Mouse (Mus musculus): Measurements from ENCODE around the gene Mybph. TPM values are rescaled to one million over a fixed set of nuclear protein-coding genes. Genes with fewer than 3 reads are reported as not detected.
A peak's percentile ranks its signal among the peaks of the same experiment; 100 is the strongest.

The Mybph gene
- 100 to 1,000 TPM; 192 to 318 TPM for total RNA-seq (2021)
- long read RNA-seq, experiment 1, transcript Mybph-201 (11 exons, 1,828 nt): major isoform, 37 of 109 reads
- long read RNA-seq, experiment 1, partial matches to known transcripts: 40 of 109 reads
- long read RNA-seq, experiment 1, other reads (novel, unspliced or antisense): 32 of 109 reads
- long read RNA-seq, experiment 2, transcript Mybph-201 (11 exons, 1,828 nt): major isoform, 38 of 120 reads
- long read RNA-seq, experiment 2, partial matches to known transcripts: 48 of 120 reads
- long read RNA-seq, experiment 2, other reads (novel, unspliced or antisense): 34 of 120 reads

DNA sequence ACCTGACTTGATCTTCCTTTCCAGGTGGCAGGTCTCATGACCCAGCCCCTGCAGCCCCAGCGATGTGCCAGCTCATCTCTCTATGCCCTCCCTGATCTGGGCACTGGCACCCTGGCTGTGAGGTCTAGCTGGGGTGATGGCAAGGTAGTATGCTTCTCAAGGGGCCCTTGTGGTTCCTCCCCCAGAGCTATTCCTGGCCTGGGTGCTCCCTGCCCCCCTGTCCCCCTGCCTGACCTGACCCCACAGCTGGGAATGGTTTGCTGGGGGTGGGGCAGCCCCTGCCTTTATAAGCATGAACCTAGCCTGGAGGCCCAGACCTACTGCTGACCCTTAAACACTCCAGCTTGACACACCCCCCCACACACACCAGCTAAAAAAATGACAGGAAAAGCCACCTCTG is at the start of gene Mybph:
Gene Mybph (plus strand): TSS at position 323 of the 400 bp plus-strand sequence.
- intact Hi-C loops (cut with DNase I): no loop called here
- Histone ChIP-seq H3K27ac (peak within 1 kb of the TSS; percentile 93), H3K4me3 (peak within 1 kb of the TSS; percentile 74)
- peak; percentile 84 for DNase-seq
- no peak for TF ChIP-seq CTCF (IDR thresholded peaks at IDR 0.05)

- H3K4me3 ChIP-seq: no peak overlapping the region
- intact Hi-C loops (cut with DNase I): no loop called here
- H3K27ac ChIP-seq: no peak overlapping the region
- DNase-seq: no peak
- no peak for TF ChIP-seq CTCF (IDR thresholded peaks at IDR 0.05)
These were observed 47.2 kb upstream of the Mybph start for GRCm38 (mm10) chr1:134146066-134146465.

- DNase-seq: no peak
- Histone ChIP-seq H3K27ac (no peak overlapping the region), H3K4me3 (no peak overlapping the region)
- intact Hi-C loops (cut with DNase I): loop anchor here (2.0 kb wide), 1 partner anchor 173 kb away; no protein-coding TSS in a partner anchor
- no peak for TF ChIP-seq CTCF (IDR thresholded peaks at IDR 0.05)
These were observed 43.2 kb upstream of the Mybph start for GRCm38 (mm10) chr1:134150076-134150475.

- no peak for DNase-seq
- Histone ChIP-seq H3K4me3 (no peak overlapping the region), H3K27ac (no peak overlapping the region)
- no peak for TF ChIP-seq CTCF (IDR thresholded peaks at IDR 0.05)
- intact Hi-C loops (cut with DNase I): loop anchor here (1.0 to 2.0 kb wide), 3 partner anchors 94 to 182 kb away; partner anchors contain the start of gene Ppfia4
These were observed 42.5 kb upstream of the Mybph start for GRCm38 (mm10) chr1:134150745-134151144.

DNA sequence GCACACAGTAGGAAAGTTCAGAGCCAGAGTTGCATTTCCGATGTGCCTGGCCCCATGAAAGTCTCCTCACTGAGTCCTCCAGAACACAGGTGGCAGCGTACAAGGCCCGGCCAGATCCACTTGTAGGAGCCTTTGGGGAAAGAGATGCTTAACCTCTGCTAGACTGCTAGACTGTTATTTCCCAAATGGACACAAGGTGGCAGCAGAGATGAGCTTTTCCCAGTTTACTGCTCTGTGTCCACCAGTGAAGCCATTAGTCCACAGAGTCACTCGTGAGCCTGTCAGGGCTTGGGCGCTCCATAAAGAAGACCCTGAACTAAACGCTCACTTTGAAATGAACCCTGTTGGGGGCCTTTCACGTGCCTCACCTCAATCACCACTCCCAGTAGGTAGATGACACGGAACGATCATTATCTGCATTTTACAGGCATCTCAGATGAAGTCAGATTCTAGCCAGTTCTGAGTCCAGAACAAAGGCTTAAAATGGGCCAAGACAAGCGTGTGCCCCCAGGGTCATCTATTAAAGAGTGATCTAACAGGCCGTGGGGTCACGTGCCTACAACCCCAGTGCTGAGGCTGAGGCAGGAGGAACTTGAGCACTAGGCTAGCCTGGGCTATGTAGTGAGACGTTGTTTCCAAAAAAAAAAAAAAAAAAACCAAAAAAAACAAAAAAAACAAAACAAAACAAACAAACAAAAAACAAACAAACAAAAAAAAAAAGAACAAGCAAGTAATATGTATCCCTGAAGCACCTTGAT is 41.4 kb upstream of the Mybph start:
- DNase-seq: peak; percentile 75
- Histone ChIP-seq H3K4me3 (no peak overlapping the region), H3K27ac (no peak overlapping the region)
- intact Hi-C loops (cut with DNase I): loop anchor here (1.0 to 2.0 kb wide), 4 partner anchors 50 to 180 kb away; partner anchors contain the start of gene Ppfia4
- peak; percentile 84 for TF ChIP-seq CTCF (IDR thresholded peaks at IDR 0.05)

- no peak for DNase-seq
- Histone ChIP-seq H3K27ac (no peak overlapping the region), H3K4me3 (no peak overlapping the region)
- intact Hi-C loops (cut with DNase I): loop anchor here (1.0 kb wide), 1 partner anchor 49 kb away; no protein-coding TSS in a partner anchor
- TF ChIP-seq CTCF (IDR thresholded peaks at IDR 0.05): no peak
These were observed 40.3 kb upstream of the Mybph start for GRCm38 (mm10) chr1:134152626-134153590.

GRCm38 (mm10) chr1:134154121-134154520 is 39.1 kb upstream of the Mybph start:
- no peak for DNase-seq
- Histone ChIP-seq H3K4me3 (no peak overlapping the region), H3K27ac (no peak overlapping the region)
- intact Hi-C loops (cut with DNase I): no loop called here
- TF ChIP-seq CTCF (IDR thresholded peaks at IDR 0.05): no peak

DNA sequence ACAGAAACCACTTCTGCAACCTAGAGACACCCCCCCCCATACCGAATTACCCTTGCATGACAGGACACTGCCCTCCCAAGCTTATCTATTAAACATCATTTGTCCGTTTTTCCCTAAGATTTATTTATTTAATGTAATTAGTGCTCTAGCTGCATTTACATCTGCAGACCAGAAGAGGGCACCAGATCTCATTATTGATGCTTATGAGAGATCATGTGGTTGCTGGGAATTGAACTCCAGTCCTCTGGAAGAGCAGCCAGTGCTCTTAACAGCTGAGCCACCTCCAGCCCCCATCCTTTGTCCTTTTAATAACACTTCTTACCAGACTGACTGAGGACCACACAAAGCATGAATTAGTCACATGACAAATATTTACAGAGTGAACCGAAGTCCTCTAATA is 38.6 kb upstream of the Mybph start:
- peak; percentile 56 for TF ChIP-seq CTCF (IDR thresholded peaks at IDR 0.05)
- intact Hi-C loops (cut with DNase I): no loop called here
- DNase-seq: no peak
- no peak overlapping the region for H3K4me3 ChIP-seq
- H3K27ac ChIP-seq: no peak overlapping the region

DNA sequence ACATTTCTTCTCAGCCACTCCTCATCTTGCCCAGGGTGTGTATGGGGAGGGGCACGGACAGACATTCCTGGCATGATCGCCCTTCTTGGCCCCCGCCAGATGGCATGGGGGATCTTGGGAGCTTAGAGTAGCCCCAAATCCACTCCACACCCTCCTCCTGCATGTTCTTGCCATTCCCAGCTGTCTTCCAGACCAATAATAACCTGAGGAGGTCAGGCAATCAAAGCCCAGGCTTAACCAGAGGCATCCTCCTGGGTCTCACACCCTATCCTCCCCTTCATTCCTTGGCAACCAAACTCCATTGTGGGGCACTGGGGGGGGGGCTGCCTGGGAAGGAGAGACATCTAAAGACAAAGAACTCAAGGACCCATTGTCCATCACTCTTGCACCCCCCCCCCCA is 32.8 kb upstream of the Mybph start:
- no peak for DNase-seq
- H3K4me3 ChIP-seq: no peak overlapping the region
- TF ChIP-seq CTCF (IDR thresholded peaks at IDR 0.05): no peak
- intact Hi-C loops (cut with DNase I): no loop called here
- H3K27ac ChIP-seq: no peak overlapping the region

GRCm38 (mm10) chr1:134161399-134161798 is 31.8 kb upstream of the Mybph start:
- no peak overlapping the region for H3K27ac ChIP-seq
- DNase-seq: no peak
- intact Hi-C loops (cut with DNase I): no loop called here
- TF ChIP-seq CTCF (IDR thresholded peaks at IDR 0.05): no peak
- no peak overlapping the region for H3K4me3 ChIP-seq

DNA sequence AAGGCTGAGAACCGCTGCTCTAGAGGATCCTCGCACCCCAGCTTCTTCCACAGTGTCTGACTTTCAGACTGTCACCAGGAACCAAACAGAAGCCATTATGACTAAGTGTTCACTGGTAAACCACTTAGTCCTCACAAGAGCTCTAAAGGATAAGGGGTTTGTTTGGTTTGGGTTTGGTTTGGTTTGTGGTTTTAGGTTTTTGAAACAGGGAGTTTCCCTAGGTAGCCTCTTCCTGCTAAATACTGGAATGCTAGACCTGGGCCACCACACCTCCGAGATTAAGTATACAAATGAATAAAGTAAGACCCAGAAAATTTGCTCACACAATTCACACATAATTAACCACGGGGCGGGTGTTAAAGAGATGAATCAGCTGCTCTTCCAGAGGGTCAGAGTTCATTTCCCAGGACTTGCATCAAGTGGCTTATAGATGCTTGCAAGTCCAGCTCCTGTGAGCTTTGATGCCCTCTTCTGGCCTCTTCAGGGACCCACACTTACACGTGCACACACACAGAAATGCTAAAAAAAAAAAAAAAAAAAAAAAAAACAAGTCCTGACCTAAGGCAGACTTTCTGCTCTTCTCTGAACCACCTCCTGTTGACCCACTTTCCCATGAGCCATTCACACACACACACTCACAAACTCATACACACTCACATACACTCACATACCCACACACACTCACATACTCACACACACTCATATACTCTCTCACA is 30.6 kb upstream of the Mybph start:
- no peak for DNase-seq
- no peak for TF ChIP-seq CTCF (IDR thresholded peaks at IDR 0.05)
- intact Hi-C loops (cut with DNase I): no loop called here
- no peak overlapping the region for H3K4me3 ChIP-seq
- H3K27ac ChIP-seq: no peak overlapping the region

DNA sequence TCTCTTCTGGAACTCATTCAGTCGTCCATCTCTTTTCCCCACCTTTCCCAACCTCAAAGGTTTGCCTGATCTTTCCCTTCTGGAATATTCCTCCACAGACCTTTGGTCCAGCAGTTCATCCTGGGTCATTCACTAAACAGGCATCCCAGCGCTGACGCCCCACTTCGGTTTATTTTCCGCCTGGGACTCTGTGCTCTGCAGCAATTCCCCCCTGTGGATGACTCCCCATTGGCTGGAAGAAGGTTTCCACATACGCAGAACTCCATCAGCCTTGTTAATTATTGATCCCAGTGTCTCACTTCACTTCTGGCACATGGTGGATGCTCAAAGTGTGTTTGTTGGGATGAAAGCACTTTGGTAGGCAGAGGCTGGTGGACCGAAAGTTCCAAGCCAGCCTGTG is 29.8 kb upstream of the Mybph start:
- no peak overlapping the region for H3K27ac ChIP-seq
- H3K4me3 ChIP-seq: no peak overlapping the region
- no peak for DNase-seq
- intact Hi-C loops (cut with DNase I): no loop called here
- TF ChIP-seq CTCF (IDR thresholded peaks at IDR 0.05): no peak
